Mouse (Mus musculus): Measurements from ENCODE around the gene Cckbr. TPM values are rescaled to one million over a fixed set of nuclear protein-coding genes. Genes with fewer than 3 reads are reported as not detected.

The Cckbr gene
- polyA plus RNA-seq (2014; fragmentation: Illumina TruSeq; extraction: RNeasy Lipid Tissue Mini Kit (QIAGEN cat#74804)) = 0.29 TPM

DNA sequence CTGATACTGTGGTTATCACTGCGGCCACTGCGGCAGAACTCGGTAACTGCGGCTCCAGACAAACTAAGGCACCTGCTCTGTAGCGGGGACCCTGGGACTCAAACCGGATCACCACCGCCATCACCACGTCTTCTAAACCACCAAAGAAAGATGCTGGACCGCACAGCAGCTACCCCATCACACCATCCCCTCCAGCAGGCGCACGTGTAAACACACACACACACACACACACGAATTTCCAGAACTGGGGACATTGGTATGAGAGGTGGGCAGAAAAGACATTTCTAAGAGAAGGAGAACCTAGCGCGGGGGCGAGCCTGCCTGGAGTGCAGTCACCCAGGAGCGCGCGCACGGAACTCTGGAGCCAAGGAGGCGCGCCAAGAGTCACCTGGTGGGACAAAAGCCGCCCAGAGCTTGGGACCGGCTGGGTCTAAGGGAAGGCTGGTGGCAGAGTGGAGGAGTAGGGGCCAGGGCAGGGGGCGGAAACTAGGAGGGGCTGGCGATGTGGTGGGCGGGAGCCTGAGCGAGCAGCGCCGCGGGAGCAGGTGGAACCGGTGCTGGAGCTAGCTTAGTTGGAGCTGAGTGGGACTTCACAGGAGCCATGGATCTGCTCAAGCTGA is at the start of gene Cckbr:
TSS of gene Cckbr (plus strand) at position 308 of the 620 bp plus-strand sequence.

DNA sequence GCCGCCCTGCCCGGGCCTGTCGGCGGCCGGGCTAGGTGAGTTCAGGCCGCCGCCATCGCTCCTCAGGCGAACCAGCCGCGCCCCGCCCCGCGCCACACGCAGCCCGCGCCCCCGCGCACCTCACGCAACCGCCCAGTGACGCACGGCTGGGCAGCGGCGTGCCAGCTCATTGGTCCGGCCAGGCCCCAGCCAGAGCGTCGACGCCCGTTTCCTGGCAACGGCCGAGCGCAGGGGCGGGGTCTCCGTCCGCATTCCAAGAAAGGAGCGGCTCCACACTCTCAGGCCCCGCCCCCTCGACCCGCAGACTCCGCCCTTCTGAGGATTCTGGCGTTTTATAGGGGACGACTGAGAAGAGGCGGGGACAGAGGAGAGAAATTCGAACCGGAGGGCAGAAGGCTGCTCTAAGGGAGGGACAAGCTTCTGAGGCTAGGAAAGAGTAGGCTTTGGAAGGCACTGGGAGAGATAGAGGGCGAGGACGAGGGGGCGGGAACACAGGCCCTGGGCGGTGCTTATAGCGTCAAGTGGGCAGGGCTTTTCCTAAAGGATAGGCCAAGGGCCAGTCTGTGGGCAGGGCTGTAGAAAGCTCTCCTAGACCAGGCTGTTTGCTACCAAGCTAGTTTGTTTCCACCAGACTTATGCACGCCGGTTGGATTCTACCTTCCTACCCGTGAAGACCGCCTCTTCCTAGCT is 25.5 kb upstream of the Cckbr start, which contains the start of gene Fam160a2:
TSS of gene Fam160a2 (minus strand) at position 120 of the 690 bp plus-strand sequence.

DNA sequence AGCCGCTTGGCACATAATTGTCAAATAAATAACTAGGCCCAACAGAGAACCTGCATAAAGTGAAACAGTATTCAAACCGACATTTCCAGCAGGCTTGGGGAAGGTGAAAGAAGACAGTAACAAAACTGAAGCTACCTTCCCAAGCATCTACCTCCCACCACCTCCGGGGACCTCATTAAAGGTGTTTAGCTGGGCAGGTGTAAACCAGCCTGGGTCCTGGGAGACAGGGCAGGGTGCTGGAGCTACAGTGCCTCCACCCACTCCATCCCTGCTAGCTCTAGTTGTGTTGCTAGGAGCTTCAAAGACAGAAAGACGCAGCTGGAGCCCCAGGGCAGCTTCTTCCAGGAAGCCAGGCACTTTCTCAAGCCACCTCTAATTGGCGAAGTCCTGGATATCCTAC is 21.3 kb upstream of the Cckbr start, which contains the start of gene Cnga4:
TSS of gene Cnga4 (plus strand) at position 301 of the 400 bp plus-strand sequence.

DNA sequence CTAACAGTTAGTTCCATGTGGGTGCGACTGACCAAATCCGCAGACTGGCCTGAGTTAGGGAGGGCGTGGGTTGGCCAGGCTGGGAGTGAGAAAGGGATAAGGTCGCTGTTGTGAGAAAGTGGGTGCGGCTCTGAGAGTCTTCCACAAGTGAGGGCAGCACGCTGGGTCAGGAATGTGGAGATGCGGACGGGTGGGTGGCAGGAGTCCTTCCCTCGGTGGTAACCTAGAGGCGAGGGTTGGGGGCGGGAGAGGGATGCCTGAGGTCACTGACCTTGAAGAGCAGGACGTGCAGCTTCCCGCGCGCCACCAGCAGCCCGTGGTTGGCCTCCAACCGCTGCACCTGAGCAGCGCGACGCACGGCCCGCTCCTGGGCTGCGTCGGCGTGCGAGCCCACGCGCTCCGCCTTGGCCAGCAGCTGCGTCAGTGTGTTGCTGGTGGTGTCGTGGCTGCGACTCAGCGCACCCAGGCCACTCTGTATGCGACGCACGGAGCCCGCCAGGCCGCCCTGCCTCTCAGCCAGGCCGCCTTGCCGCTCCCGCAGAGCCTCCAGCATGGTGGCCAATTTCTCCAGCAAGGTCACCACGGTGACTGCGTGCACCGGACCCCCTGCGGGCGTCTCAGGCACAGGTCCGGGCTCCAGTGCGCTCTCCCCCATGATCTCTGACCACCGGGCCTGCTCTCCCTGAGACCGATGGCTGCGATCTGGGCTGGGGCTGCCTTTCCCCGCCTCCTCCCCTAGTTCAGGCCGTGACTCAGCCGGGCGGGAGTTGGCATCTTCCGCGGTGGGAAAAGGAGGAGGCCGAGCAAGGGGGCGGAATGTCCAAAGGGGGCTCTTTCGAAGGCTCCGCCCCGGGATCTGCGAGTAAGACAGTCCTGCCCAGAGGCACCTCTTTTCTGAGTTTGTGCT is 56.2 kb downstream of the Cckbr start, which contains the start of gene Cavin3:
TSS of gene Cavin3 (minus strand) at position 796 of the 907 bp plus-strand sequence.

Other genes starting within 250 kb of the Cckbr start
- gene Olfr685, start 239.7 kb upstream of the Cckbr start, polyA plus RNA-seq (2014; fragmentation: Illumina TruSeq; extraction: RNeasy Lipid Tissue Mini Kit (QIAGEN cat#74804)) = not detected
- not detected for gene Olfr686, start 218.2 kb upstream of the Cckbr start, polyA plus RNA-seq (2014; fragmentation: Illumina TruSeq; extraction: RNeasy Lipid Tissue Mini Kit (QIAGEN cat#74804))
- gene Olfr688, start 137.6 kb upstream of the Cckbr start, polyA plus RNA-seq (2014; fragmentation: Illumina TruSeq; extraction: RNeasy Lipid Tissue Mini Kit (QIAGEN cat#74804)) = not detected
- gene Olfr689, start 114.6 kb upstream of the Cckbr start, polyA plus RNA-seq (2014; fragmentation: Illumina TruSeq; extraction: RNeasy Lipid Tissue Mini Kit (QIAGEN cat#74804)) = not detected
- gene Olfr690, start 91.6 kb upstream of the Cckbr start, polyA plus RNA-seq (2014; fragmentation: Illumina TruSeq; extraction: RNeasy Lipid Tissue Mini Kit (QIAGEN cat#74804)) = not detected
- gene Olfr691, start 83.5 kb upstream of the Cckbr start, polyA plus RNA-seq (2014; fragmentation: Illumina TruSeq; extraction: RNeasy Lipid Tissue Mini Kit (QIAGEN cat#74804)) = not detected
- gene Olfr692, start 57.5 kb upstream of the Cckbr start, polyA plus RNA-seq (2014; fragmentation: Illumina TruSeq; extraction: RNeasy Lipid Tissue Mini Kit (QIAGEN cat#74804)) = not detected
- gene Gm5901, start 50.7 kb upstream of the Cckbr start, polyA plus RNA-seq (2014; fragmentation: Illumina TruSeq; extraction: RNeasy Lipid Tissue Mini Kit (QIAGEN cat#74804)) = not detected
- 20.0 TPM for gene Fam160a2, start 25.7 kb upstream of the Cckbr start, polyA plus RNA-seq (2014; fragmentation: Illumina TruSeq; extraction: RNeasy Lipid Tissue Mini Kit (QIAGEN cat#74804))
- gene Cnga4, start 21.2 kb upstream of the Cckbr start, polyA plus RNA-seq (2014; fragmentation: Illumina TruSeq; extraction: RNeasy Lipid Tissue Mini Kit (QIAGEN cat#74804)) = not detected
- gene Cavin3, start 56.6 kb downstream of the Cckbr start, polyA plus RNA-seq (2014; fragmentation: Illumina TruSeq; extraction: RNeasy Lipid Tissue Mini Kit (QIAGEN cat#74804)) = 10.7 TPM
- 2.7 TPM for gene Smpd1, start 128.6 kb downstream of the Cckbr start, polyA plus RNA-seq (2014; fragmentation: Illumina TruSeq; extraction: RNeasy Lipid Tissue Mini Kit (QIAGEN cat#74804))
- gene Apbb1, start 155.9 kb downstream of the Cckbr start, polyA plus RNA-seq (2014; fragmentation: Illumina TruSeq; extraction: RNeasy Lipid Tissue Mini Kit (QIAGEN cat#74804)) = 1.1 TPM
- gene Hpx, start 174.4 kb downstream of the Cckbr start, polyA plus RNA-seq (2014; fragmentation: Illumina TruSeq; extraction: RNeasy Lipid Tissue Mini Kit (QIAGEN cat#74804)) = not detected
- 2.9 TPM for gene Trim3, start 207.8 kb downstream of the Cckbr start, polyA plus RNA-seq (2014; fragmentation: Illumina TruSeq; extraction: RNeasy Lipid Tissue Mini Kit (QIAGEN cat#74804))
- gene Timm10b, start 214.3 kb downstream of the Cckbr start, polyA plus RNA-seq (2014; fragmentation: Illumina TruSeq; extraction: RNeasy Lipid Tissue Mini Kit (QIAGEN cat#74804)) = 30.5 TPM
- gene Arfip2, start 214.7 kb downstream of the Cckbr start, polyA plus RNA-seq (2014; fragmentation: Illumina TruSeq; extraction: RNeasy Lipid Tissue Mini Kit (QIAGEN cat#74804)) = 9.0 TPM
- 2.3 TPM for gene Gm45799, start 214.8 kb downstream of the Cckbr start, polyA plus RNA-seq (2014; fragmentation: Illumina TruSeq; extraction: RNeasy Lipid Tissue Mini Kit (QIAGEN cat#74804))
- 1.9 TPM for gene Dnhd1, start 225.1 kb downstream of the Cckbr start, polyA plus RNA-seq (2014; fragmentation: Illumina TruSeq; extraction: RNeasy Lipid Tissue Mini Kit (QIAGEN cat#74804))

Data from ovary, adult 10 weeks (tissue).